Mouse (Mus musculus): Measurements from ENCODE around the gene Metap1d.

Gene Metap1d

GRCm38 (mm10) chr2:71475311-71475710, 22.2 kb downstream of the Metap1d start:
- DNase-seq (ENCODE audit: low spot score) = no peak

GRCm38 (mm10) chr2:71475760-71476159, 22.7 kb downstream of the Metap1d start:
- DNase-seq (ENCODE audit: low spot score) = no peak

- DNase-seq (ENCODE audit: low spot score) = no peak
Observed at GRCm38 (mm10) chr2:71477787-71478186, 24.7 kb downstream of the Metap1d start.

GRCm38 (mm10) chr2:71479917-71480316, 26.8 kb downstream of the Metap1d start:
- no peak for DNase-seq (ENCODE audit: low spot score)

GRCm38 (mm10) chr2:71481825-71482224, 28.7 kb downstream of the Metap1d start:
- DNase-seq (ENCODE audit: low spot score) = no peak

- no peak for DNase-seq (ENCODE audit: low spot score)
Observed at GRCm38 (mm10) chr2:71483046-71483716, 30.1 kb downstream of the Metap1d start.

GRCm38 (mm10) chr2:71483717-71484066, 30.6 kb downstream of the Metap1d start:
- DNase-seq (ENCODE audit: low spot score) = no peak

- no peak for DNase-seq (ENCODE audit: low spot score)
Observed at GRCm38 (mm10) chr2:71491295-71491694, 38.2 kb downstream of the Metap1d start.

GRCm38 (mm10) chr2:71493161-71493683, 40.1 kb downstream of the Metap1d start:
- no peak for DNase-seq (ENCODE audit: low spot score)

- no peak for DNase-seq (ENCODE audit: low spot score)
Observed at GRCm38 (mm10) chr2:71494503-71494902, 41.4 kb downstream of the Metap1d start.

- no peak for DNase-seq (ENCODE audit: low spot score)
Observed at GRCm38 (mm10) chr2:71494971-71495370, 41.9 kb downstream of the Metap1d start.

GRCm38 (mm10) chr2:71497175-71497574, 44.1 kb downstream of the Metap1d start:
- DNase-seq (ENCODE audit: low spot score) = no peak

GRCm38 (mm10) chr2:71499276-71500230, 46.5 kb downstream of the Metap1d start:
- peak; percentile 57 for DNase-seq (ENCODE audit: low spot score)

- no peak for DNase-seq (ENCODE audit: low spot score)
Observed at GRCm38 (mm10) chr2:71504852-71505251, 51.8 kb downstream of the Metap1d start.

GRCm38 (mm10) chr2:71511209-71511608, 58.1 kb downstream of the Metap1d start:
- no peak for DNase-seq (ENCODE audit: low spot score)

- no peak for DNase-seq (ENCODE audit: low spot score)
Observed at GRCm38 (mm10) chr2:71512326-71512725, 59.2 kb downstream of the Metap1d start.

- DNase-seq (ENCODE audit: low spot score) = no peak
Observed at GRCm38 (mm10) chr2:71516995-71517394, 63.9 kb downstream of the Metap1d start.

GRCm38 (mm10) chr2:71517466-71518099, 64.5 kb downstream of the Metap1d start:
- DNase-seq (ENCODE audit: low spot score) = no peak

GRCm38 (mm10) chr2:71522871-71523270, 69.8 kb downstream of the Metap1d start:
- no peak for DNase-seq (ENCODE audit: low spot score)

- DNase-seq (ENCODE audit: low spot score) = no peak
Observed at GRCm38 (mm10) chr2:71523431-71523830, 70.4 kb downstream of the Metap1d start.

GRCm38 (mm10) chr2:71524763-71525162, 71.7 kb downstream of the Metap1d start:
- no peak for DNase-seq (ENCODE audit: low spot score)

GRCm38 (mm10) chr2:71526595-71527322, 73.7 kb downstream of the Metap1d start:
- DNase-seq (ENCODE audit: low spot score) = no peak

Data from lung, postnatal 25 days (tissue).